Mouse (Mus musculus) brain, embryonic 14.5 days (tissue): Measurements from ENCODE around the gene Slmap.

Experiments used
- CTCF ChIP-seq: fragments of 200-500 bp; IDR thresholded peaks from 2 replicates; pipeline ENCODE4 v1.5.1; 2012; ENCODE audit warnings: inconsistent platforms, mild to moderate bottlenecking, moderate library complexity, borderline replicate concordance; ENCODE audit not compliant: insufficient read depth, insufficient read length; ENCODE audit errors: extremely low read depth
- POLR2A ChIP-seq: fragments of 200-500 bp; IDR thresholded peaks from 2 replicates; pipeline ENCODE4 v1.6.1; 2012; ENCODE audit warnings: mild to moderate bottlenecking, inconsistent platforms, borderline replicate concordance; ENCODE audit not compliant: poor library complexity, insufficient read depth, insufficient read length, severe bottlenecking; ENCODE audit errors: extremely low read depth

DNA sequence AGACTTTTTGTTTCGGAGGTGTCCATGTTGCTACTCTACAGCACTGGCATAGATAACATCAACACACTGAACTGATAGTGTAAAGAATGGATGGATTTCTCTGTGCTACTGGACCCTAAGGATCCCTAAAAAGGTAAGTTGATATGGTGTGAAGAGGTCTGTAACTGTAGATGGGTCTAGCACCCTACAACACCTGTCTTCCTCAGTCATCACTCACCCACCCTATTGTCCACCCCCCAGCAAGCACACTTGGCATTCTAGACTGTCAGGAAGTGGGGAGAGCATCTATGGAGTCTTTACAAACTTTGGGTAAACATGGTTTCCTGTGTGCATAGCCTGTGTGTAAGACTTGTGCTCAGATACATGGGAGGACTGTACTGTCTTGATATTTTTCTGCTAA is 7.4 kb upstream of the Slmap start:
- TF ChIP-seq CTCF (no peak), POLR2A (no peak)
